Mouse (Mus musculus): ENCODE data around the gene Serpinb3a. TPM values are rescaled to one million over a fixed set of nuclear protein-coding genes. Genes with fewer than 3 reads are reported as not detected.
"Not testable (repeated sequence)": the region's sequence is repeated elsewhere in the genome, so short reads cannot be mapped to it uniquely, and the experiment has no call there.

The Serpinb3a gene
- polyA plus RNA-seq (2012; rRNA removed) (1.7 and 2.3 TPM in 2 replicates), polyA plus RNA-seq (2014; fragmentation: Nextera tagmentation; extraction: Ambion mirVana) (5.1 and 8.0 TPM in 2 replicates)

- TF ChIP-seq POLR2A (IDR thresholded peaks at IDR 0.05; ENCODE audit: borderline replicate concordance, extremely low read depth, insufficient read depth, insufficient read length): no peak
- no peaks in the 10 kb centered on the region for H3K36me3 ChIP-seq (ENCODE audit: control insufficient read depth, insufficient read depth, low read length)
- H3K4me1 ChIP-seq (ENCODE audit: control insufficient read depth, insufficient read depth, low read length): no peaks in the 10 kb centered on the region
- DNase-seq (ENCODE audit: low spot score) (no peak), ATAC-seq (ENCODE audit: low FRiP score, low read depth) (no peak)
- no peaks in the 10 kb centered on the region for H3K27me3 ChIP-seq (ENCODE audit: control insufficient read depth, insufficient read depth, low read length)
- 79% methylated on average over 1 of the region's 1 CpGs for WGBS
- no peak within 1 kb of the TSS for H3K9ac ChIP-seq (ENCODE audit: low read depth, low read length, severe bottlenecking)
- no peak within 1 kb of the TSS for H3K4me2 ChIP-seq (replicated peaks; ENCODE audit: low read depth, low read length, severe bottlenecking)
- no peak within 1 kb of the TSS for H3K27ac ChIP-seq (replicated peaks; ENCODE audit: low read depth, low read length)
- no peaks in the 10 kb centered on the region for H3K9me3 ChIP-seq (ENCODE audit: control insufficient read depth, low read length)
- no peak within 1 kb of the TSS for H3K4me3 ChIP-seq (replicated peaks; ENCODE audit: low read length)
Observed at GRCm38 (mm10) chr1:107052203-107052602, at the start of gene Serpinb3a. Gene Serpinb3a (minus strand): TSS chr1:107052303.

GRCm38 (mm10) chr1:107098417-107098816 lies 46.3 kb upstream of the Serpinb3a start:
- H3K4me1 ChIP-seq (ENCODE audit: control insufficient read depth, insufficient read depth, low read length): no peaks in the 10 kb centered on the region
- ATAC-seq (ENCODE audit: low FRiP score, low read depth) (no peak), DNase-seq (ENCODE audit: low spot score) (no peak)
- no peak overlapping the region for H3K27ac ChIP-seq (replicated peaks; ENCODE audit: low read depth, low read length)
- 81% methylated on average over 2 of the region's 2 CpGs for WGBS
- no peak for TF ChIP-seq POLR2A (IDR thresholded peaks at IDR 0.05; ENCODE audit: borderline replicate concordance, extremely low read depth, insufficient read depth, insufficient read length)
- H3K9me3 ChIP-seq (ENCODE audit: control insufficient read depth, low read length): no peaks in the 10 kb centered on the region
- no peaks in the 10 kb centered on the region for H3K36me3 ChIP-seq (ENCODE audit: control insufficient read depth, insufficient read depth, low read length)
- no peak overlapping the region for H3K4me3 ChIP-seq (replicated peaks; ENCODE audit: low read length)
- H3K4me2 ChIP-seq (replicated peaks; ENCODE audit: low read depth, low read length, severe bottlenecking): no peak overlapping the region
- no peak overlapping the region for H3K9ac ChIP-seq (ENCODE audit: low read depth, low read length, severe bottlenecking)
- no peaks in the 10 kb centered on the region for H3K27me3 ChIP-seq (ENCODE audit: control insufficient read depth, insufficient read depth, low read length)

- Histone ChIP-seq H3K36me3 (ENCODE audit: control insufficient read depth, insufficient read depth, low read length) (no peaks in the 10 kb centered on the region), H3K4me3 (replicated peaks; ENCODE audit: low read length) (no peak within 1 kb of the TSS), H3K9ac (ENCODE audit: low read depth, low read length, severe bottlenecking) (no peak within 1 kb of the TSS), H3K27me3 (ENCODE audit: control insufficient read depth, insufficient read depth, low read length) (no peaks in the 10 kb centered on the region), H3K27ac (replicated peaks; ENCODE audit: low read depth, low read length) (no peak within 1 kb of the TSS), H3K4me1 (ENCODE audit: control insufficient read depth, insufficient read depth, low read length) (no peaks in the 10 kb centered on the region), H3K9me3 (ENCODE audit: control insufficient read depth, low read length) (no peaks in the 10 kb centered on the region), H3K4me2 (replicated peaks; ENCODE audit: low read depth, low read length, severe bottlenecking) (no peak within 1 kb of the TSS)
- DNase-seq (ENCODE audit: low spot score) (no peak), ATAC-seq (ENCODE audit: low FRiP score, low read depth) (no peak)
- no peak for TF ChIP-seq POLR2A (IDR thresholded peaks at IDR 0.05; ENCODE audit: borderline replicate concordance, extremely low read depth, insufficient read depth, insufficient read length)
Observed at GRCm38 (mm10) chr1:107083406-107083805, 31.3 kb upstream of the Serpinb3a start, which contains the start of gene Serpinb3d. Gene Serpinb3d (minus strand): TSS chr1:107083506.

- H3K36me3 ChIP-seq (ENCODE audit: control insufficient read depth, insufficient read depth, low read length); H3K9ac ChIP-seq (ENCODE audit: low read depth, low read length, severe bottlenecking); DNase-seq (ENCODE audit: low spot score); H3K4me1 ChIP-seq (ENCODE audit: control insufficient read depth, insufficient read depth, low read length); ATAC-seq (ENCODE audit: low FRiP score, low read depth); H3K4me2 ChIP-seq (replicated peaks; ENCODE audit: low read depth, low read length, severe bottlenecking); H3K27ac ChIP-seq (replicated peaks; ENCODE audit: low read depth, low read length); H3K4me3 ChIP-seq (replicated peaks; ENCODE audit: low read length); H3K27me3 ChIP-seq (ENCODE audit: control insufficient read depth, insufficient read depth, low read length); H3K9me3 ChIP-seq (ENCODE audit: control insufficient read depth, low read length): not testable (repeated sequence)
- WGBS: 92% methylated on average over 3 of the region's 3 CpGs
Observed at GRCm38 (mm10) chr1:107034236-107034635, 17.9 kb downstream of the Serpinb3a start.

GRCm38 (mm10) chr1:107025886-107026285 lies 26.2 kb downstream of the Serpinb3a start:
- Histone ChIP-seq H3K36me3 (ENCODE audit: control insufficient read depth, insufficient read depth, low read length) (no peaks in the 10 kb centered on the region), H3K4me1 (ENCODE audit: control insufficient read depth, insufficient read depth, low read length) (no peaks in the 10 kb centered on the region), H3K27ac (replicated peaks; ENCODE audit: low read depth, low read length) (no peak overlapping the region), H3K9ac (ENCODE audit: low read depth, low read length, severe bottlenecking) (no peak overlapping the region), H3K4me3 (replicated peaks; ENCODE audit: low read length) (no peak overlapping the region), H3K27me3 (ENCODE audit: control insufficient read depth, insufficient read depth, low read length) (no peaks in the 10 kb centered on the region), H3K4me2 (replicated peaks; ENCODE audit: low read depth, low read length, severe bottlenecking) (no peak overlapping the region), H3K9me3 (ENCODE audit: control insufficient read depth, low read length) (no peaks in the 10 kb centered on the region)
- no peak for TF ChIP-seq POLR2A (IDR thresholded peaks at IDR 0.05; ENCODE audit: borderline replicate concordance, extremely low read depth, insufficient read depth, insufficient read length)
- ATAC-seq (ENCODE audit: low FRiP score, low read depth): no peak
- WGBS: 84% methylated on average over 1 of the region's 1 CpGs
- no peak for DNase-seq (ENCODE audit: low spot score)

GRCm38 (mm10) chr1:107015210-107015609 lies 36.9 kb downstream of the Serpinb3a start:
- no peak overlapping the region for H3K4me3 ChIP-seq (replicated peaks; ENCODE audit: low read length)
- no peaks in the 10 kb centered on the region for H3K36me3 ChIP-seq (ENCODE audit: control insufficient read depth, insufficient read depth, low read length)
- DNase-seq (ENCODE audit: low spot score) (no peak), ATAC-seq (ENCODE audit: low FRiP score, low read depth) (no peak)
- no peaks in the 10 kb centered on the region for H3K4me1 ChIP-seq (ENCODE audit: control insufficient read depth, insufficient read depth, low read length)
- H3K9ac ChIP-seq (ENCODE audit: low read depth, low read length, severe bottlenecking): no peak overlapping the region
- no peaks in the 10 kb centered on the region for H3K27me3 ChIP-seq (ENCODE audit: control insufficient read depth, insufficient read depth, low read length)
- H3K27ac ChIP-seq (replicated peaks; ENCODE audit: low read depth, low read length): no peak overlapping the region
- WGBS: 79% methylated on average over 7 of the region's 7 CpGs
- TF ChIP-seq POLR2A (IDR thresholded peaks at IDR 0.05; ENCODE audit: borderline replicate concordance, extremely low read depth, insufficient read depth, insufficient read length): no peak
- no peak overlapping the region for H3K4me2 ChIP-seq (replicated peaks; ENCODE audit: low read depth, low read length, severe bottlenecking)
- no peaks in the 10 kb centered on the region for H3K9me3 ChIP-seq (ENCODE audit: control insufficient read depth, low read length)
